Mouse (Mus musculus) cerebral cortex, adult 2 months (tissue): ENCODE results near the gene Ifnb1.

ENCODE experiments used
- WGBS: fragments of 180-500 bp; shearing (Covaris S2); methylation state at CpG from one replicate; pipeline ENCODE4 v1.1.7; 2018; 5-methylcytosine and 5-hydroxymethylcytosine counted together

Ifnb1 gene

DNA sequence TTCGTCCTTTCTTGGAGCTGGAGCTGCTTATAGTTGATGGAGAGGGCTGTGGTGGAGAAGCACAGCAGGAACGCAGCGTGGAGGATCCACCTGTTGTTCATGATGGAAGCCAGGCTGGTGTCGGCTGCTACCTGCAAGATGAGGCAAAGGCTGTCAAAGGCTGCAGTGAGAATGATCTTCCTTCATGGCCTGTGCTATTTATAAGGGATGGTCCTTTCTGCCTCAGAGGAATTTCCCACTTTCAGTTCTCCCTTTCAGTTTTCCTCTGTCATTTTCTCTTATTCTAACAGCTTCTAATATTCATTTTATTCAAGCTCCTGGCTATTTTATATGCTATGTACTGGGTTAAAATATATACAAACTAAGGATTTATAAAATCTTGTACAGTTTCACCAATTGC, at the start of gene Ifnb1:
Gene Ifnb1 (minus strand): TSS at position 101 of the 400 bp plus-strand sequence.
- 90% methylated on average over 4 of the region's 4 CpGs for WGBS

DNA sequence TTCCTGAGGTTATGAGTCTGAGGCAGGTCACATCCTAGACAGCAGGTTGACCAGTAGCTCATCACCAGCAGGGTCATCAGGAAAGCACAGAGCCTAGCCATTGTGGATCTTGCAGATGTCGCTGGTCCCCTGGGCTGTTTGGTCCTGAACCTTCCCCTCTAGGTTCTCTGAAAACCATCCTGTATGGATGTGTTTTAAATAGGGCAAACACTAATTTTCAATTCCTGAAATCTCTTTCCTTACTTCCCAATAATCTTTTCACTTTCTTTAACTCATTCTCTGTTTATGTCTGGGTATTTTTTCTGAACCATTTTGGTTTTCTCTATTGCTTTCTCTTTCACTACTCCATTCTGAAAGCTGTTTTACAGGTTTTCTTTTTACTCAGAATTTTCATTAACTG, 49.1 kb upstream of the Ifnb1 start, which contains the start of gene Ifna14:
Gene Ifna14 (minus strand): TSS at position 101 of the 400 bp plus-strand sequence.
- 81% methylated on average over 1 of the region's 1 CpGs for WGBS

DNA sequence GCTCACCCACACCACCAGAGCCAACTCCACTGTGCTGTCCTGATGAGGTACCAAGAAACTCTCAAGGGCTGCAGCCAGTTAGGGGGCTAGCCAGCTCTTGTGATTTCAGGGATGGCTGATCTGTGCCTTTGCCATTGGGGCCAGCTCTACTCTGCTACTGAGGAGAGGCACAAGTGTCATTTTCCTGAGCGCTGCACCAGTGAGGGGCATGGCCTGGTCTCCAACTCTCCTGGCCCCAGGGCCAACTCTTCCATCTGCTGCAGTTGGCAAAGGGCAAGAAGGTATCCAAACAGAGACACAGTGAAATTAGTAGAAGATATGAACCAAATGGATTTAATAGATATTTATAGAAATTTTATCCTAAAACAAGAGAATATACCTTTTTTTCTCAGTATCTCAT, 39.2 kb upstream of the Ifnb1 start:
- WGBS: 96% methylated on average over 1 of the region's 1 CpGs

DNA sequence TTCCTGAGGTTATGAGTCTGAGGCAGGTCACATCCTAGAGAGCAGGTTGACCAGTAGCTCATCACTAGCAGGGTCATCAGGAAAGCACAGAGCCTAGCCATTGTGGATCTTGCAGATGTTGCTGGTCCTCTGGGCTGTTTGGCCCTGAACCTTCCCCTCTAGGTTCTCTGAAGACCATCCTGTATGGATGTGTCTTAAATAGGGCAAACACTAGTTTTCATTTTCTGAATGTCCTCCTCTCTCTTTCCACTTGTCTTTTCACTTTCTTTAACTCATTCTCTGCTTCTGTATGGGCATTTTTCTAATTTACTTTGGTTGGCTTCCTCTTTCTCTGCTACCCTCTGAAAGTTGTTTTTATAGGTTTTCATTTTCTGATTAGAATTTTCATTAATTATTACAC, 35.6 kb upstream of the Ifnb1 start, which contains the start of gene Ifna15:
Gene Ifna15 (minus strand): TSS at position 101 of the 400 bp plus-strand sequence.

DNA sequence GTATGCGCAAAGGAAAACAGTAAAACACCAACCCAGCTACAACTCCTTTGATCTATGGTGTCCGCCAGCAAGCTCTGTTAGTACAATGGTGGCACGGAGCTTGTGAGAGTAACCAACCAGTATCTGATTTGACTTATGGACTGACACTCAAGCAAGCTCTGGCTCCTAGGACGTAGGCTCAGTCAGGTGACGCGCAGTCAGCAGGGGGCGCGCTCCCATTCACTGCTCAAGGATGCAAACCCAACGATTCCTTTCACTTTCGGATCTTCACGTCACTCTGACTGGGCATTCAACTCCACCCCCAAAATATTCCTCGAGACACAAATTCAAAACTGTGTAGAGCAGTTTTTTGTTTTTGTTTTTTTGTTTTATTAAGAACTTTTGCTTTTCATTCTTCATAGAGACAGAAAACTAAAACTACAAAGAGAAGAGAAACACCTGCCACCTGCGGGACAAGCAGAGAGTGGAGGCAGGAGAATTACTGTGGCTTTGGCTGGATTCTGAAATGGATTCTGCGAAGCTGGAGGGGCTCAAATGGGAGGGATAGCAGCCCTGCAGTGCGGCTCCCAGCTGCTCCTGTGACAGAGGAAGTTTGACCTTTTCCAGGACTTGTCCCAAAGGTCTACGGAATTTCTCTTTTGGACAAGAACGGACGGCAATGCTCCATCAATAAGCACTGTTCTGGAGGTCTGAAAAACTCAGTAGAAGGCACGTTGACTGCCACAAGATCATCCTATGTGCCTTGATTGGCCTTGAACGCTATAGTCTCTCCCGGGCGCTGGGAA, 27.8 kb upstream of the Ifnb1 start:
- 29% methylated on average over 22 of the region's 22 CpGs for WGBS

DNA sequence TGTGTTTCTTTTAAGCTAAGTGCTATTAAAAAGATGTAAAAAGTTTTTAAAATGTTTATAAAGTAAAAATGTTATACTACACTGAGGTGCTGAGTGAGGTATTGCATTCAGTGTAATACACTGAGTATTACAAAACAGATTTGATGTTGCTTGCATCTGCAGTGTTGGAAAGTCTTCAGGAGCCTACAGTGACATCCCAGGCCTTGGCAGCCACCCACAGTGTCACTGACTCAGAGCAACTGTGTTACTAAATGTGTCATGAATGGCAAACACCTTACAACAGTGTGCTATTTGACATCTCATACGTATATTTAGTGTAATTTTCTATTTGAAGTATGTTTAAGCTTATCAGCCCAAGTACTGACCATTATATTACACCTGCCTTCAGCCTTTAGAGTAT, 25.4 kb upstream of the Ifnb1 start:
- WGBS: 81% methylated on average over 1 of the region's 1 CpGs

DNA sequence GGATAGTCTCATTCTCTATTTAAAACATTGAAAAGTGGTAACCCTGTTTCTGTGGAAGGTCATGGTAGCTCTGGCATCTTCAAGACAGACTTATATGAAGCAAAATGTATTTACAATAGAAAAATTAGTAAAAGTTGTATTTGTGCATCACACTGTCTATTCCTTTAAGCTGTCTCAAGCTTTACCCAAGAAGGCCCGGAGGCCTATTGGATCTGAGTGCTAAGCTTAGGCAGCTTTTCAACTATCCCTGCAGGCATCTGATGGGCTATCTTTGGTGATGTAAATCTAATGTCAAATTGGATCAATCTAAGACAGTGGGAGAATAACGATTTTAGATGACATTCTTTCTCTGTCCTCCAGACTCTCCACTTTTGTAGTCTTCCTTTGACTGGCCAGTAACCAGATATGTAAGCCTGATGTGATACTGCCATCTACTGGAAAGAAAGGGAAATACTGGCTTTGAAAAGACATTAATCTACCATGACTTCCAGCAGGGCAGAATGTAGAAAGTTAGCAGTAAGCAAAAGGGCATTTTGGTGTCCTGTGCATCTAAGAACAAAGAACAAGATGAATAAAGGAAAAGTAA, 21.2 kb upstream of the Ifnb1 start:
- WGBS: 43% methylated on average over 2 of the region's 2 CpGs

DNA sequence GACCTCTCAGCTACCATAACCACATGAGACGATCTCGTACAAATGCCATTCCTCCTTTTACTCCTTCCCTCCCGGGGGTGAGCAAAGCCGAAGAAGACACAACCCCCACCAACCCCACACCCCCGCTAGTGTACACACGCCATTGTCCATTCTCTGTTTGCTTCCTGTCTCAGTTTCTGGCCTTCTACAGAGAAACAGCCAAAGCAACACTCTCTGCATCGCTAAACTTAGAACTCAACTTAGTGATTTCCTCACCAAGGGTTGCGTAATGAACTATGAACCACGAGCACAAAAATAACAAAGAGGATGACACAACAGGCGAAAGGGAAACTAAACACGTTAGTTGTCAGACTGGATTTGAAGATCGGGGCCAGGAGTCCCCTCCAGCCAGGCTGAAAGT, 14.8 kb upstream of the Ifnb1 start:
- 55% methylated on average over 12 of the region's 12 CpGs for WGBS

DNA sequence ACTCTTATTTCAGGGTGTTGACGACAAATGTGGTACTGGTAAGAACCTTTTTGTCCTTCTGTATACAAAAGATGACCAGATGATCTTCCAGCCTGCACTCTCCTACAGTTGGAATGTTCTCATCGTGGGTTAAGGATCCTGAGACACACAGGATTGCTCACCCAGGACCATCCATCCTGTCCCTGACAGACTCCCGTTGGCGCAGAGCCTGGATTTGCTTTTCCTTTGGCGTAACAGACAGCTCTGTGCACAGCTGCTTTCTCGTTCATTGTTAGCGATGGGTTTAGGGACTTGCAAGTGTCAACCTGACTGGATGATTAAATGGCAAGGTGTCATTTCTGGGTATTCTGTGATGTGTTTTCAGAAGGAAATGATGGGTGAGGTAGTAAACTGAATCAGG, 14.1 kb upstream of the Ifnb1 start:
- 82% methylated on average over 7 of the region's 7 CpGs for WGBS

DNA sequence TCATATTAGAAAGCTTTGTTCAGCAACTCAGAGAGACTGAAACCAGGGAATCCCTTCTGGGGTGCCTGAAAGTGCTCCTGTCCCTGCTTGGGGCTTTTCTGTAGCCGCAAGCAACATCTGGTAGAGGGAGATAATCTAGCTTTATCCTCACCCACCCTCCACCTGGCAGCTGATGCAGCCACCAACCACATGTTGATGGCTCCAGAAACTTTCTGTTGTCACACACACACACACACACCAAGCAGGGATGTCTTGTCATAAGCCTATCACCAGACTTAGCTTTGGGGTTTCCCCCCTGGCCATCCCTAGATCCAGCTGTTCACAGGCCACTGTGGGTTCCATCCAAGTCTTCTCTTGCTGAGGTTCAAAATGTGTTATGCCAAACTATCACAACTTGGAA, 13.2 kb upstream of the Ifnb1 start:
- WGBS: 100% methylated on average over 1 of the region's 1 CpGs

DNA sequence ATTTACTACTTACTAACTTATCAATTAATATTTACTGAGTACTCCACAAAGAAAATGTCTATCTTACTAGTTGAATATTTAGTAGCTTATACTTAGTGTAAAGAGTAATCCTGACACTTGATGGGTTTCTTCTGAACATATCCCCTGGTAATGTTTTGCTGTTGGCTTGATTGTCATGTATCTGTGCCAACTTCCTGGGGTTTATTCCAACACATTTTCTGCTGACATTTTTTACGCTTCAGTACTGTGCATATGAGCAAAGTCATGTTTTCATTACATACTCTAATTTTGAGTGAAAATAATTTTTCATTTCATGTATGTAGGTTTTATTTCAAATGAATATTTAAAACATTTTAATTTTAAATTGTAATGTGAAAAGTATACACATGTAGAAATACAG, 12.3 kb upstream of the Ifnb1 start:
- WGBS: 76% methylated on average over 1 of the region's 1 CpGs

DNA sequence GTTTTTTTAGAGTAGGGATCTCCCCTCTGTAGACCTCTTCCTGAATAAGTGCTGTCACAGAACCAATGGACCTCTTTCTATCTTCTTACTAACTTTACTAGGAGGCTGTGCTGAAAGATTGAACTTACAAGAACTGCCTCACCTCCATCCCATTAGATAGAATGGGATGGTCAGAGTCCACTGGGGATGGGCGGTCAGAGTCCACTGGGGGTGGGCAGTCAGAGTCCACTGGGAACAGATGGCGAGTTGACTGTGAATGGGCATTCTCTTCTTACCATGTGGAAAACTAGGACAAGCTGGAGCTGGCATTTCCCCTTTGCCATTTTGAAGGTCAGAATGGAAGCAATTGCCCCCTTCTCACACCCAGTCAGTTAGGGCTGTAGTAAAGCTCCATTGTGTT, 10.9 kb upstream of the Ifnb1 start:
- whole genome bisulfite sequencing: 95% methylated on average over 2 of the region's 2 CpGs

DNA sequence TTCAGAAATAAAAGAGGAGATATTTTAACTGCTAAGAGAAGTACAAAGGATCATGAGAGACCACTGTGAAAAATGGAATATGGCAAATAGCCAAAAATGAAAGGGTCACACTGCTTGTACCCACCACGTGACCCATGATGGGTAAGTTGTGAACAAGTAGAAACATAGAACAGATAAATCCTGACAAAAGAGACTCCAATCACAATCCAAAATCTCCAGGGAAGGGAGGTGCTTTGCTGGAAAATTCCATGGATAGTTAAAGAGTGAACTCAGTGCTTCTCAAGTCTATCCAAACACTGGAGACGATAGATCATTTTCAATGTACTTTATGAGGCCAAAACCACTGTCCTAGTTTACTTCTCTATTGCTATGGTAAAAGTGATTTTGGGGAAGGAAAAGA, 8.3 kb upstream of the Ifnb1 start:
- WGBS: 85% methylated on average over 2 of the region's 2 CpGs

DNA sequence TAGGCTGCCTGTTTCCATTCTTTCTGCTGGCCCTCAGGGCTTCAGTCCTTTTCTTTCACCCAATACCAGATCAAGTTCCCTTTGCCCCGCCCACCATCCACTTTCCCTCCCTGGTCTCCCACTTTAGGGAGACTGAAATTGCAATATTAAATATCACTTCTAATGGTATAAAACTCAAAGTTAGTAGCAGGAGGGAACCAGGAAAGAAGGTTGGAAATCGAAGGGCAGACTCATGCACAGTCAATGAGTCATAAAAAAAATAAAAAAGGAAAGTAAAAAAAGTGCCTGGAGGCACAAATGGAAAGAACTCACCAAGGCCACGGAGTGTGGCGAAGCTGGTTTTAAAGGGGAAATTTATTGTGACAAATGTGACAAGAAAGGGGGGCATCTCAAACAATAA, 7.7 kb upstream of the Ifnb1 start:
- 67% methylated on average over 4 of the region's 4 CpGs for WGBS

DNA sequence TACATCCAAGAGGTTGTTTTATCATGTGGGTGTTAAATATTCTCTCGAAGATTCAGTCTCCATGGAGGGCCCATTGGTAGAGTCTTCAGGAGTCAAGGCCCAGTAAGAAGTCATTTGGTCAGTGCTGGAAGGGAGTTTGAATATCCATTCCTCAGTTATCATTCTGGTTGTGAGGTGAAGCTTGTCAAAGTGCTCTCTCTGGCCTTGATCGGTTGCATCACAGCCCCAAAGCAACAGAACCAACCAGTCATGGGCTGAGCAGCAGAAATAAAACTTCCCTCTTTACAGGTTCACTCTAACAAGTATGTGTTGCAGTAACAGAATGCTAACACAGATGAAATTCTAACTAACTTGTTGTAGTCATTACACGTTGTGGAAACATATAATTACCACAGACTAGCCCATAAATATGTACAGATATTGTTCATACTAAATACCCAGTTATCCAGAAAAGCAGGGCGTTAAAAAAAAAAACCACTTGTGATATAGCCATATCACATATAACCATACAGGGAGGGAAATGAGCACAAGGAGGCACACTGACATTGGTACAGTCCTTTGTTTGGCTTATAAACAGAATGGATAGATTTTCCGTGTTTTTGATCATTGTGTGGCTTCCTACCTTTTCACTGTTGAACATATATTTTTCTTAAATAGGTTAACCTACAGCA, 3.9 kb upstream of the Ifnb1 start:
- WGBS: 92% methylated on average over 5 of the region's 5 CpGs

DNA sequence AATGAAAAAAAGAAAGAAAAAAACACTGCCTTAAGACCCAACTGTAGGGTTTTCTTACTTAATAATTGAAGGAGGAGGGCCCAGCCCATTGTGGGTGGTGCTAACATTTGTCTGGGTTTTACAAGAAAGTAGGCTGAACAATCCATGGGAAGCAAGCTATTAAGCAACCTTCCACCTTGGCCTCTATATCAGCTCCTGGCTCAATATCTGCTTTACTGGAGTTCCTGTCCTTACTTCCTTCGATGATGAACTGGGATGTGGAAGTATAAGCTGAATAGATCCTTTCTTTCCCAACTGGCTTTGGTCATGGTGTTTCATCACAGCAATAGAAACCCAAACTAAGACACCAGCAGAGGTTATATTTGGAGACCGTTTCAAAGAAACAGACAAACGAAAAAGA, 2.8 kb upstream of the Ifnb1 start:
- 84% methylated on average over 3 of the region's 3 CpGs for WGBS

DNA sequence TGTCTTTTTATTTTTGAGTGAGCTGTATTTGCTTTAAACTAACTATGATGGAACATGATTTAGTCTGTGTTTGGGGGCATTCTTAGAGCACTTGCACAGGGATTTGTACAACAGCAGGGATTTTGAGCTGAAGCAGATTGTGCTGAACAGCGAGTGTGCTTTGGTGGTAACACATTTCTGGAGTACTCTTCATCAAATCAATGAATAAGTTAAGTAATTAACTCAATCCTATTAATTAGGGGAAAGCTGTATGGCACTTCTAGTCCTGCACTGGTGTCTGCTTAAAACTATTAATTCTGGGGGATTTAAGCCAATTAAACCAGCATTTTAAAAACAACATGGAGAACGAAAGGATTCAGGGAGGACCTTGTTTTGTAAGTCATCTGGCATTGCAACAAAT, 4.6 kb downstream of the Ifnb1 start:
- WGBS: 73% methylated on average over 2 of the region's 2 CpGs

DNA sequence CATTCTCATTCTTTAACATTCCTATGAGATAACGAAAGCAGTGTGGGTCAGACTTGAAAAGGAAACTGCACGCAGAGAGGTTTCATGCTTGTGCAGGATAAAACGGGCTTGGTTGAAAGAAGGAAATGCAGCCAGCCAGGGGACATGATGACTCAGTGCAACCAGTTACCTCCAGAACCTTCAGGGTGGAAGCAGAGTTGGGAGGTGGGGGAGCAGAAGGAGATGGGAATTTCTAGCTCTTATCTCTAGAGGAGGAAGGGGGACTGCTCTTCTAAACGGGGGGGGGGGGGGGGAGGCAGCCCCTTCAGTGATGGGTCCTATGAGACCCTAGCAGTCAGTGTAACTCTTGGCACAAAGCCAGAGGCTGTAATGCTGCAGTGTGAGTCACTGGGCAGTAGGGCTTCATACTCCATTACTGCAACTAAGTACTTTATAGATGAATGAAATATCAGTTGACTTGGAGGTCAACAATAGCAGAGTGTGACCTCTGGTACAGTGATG, 6.8 kb downstream of the Ifnb1 start:
- WGBS: 14% methylated on average over 4 of the region's 4 CpGs

DNA sequence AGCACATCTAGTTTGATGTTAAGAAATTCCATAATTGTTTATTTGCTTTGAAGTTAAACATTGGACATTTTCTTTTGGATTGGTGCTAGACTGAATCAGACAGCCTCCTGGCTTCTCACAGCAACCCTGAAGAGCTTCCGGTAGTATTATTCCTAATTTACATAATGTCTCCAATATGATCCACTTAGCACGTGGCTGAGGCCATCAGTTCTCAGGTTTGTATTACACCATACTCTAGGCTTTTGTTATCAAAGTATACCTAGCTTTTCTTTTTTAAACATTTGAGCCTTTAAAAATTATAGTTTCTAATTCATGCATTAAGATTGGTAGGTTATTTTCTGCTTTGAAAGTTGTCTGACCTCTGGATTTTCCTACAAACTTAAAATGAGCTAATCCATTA, 7.3 kb downstream of the Ifnb1 start:
- 40% methylated on average over 2 of the region's 2 CpGs for WGBS

DNA sequence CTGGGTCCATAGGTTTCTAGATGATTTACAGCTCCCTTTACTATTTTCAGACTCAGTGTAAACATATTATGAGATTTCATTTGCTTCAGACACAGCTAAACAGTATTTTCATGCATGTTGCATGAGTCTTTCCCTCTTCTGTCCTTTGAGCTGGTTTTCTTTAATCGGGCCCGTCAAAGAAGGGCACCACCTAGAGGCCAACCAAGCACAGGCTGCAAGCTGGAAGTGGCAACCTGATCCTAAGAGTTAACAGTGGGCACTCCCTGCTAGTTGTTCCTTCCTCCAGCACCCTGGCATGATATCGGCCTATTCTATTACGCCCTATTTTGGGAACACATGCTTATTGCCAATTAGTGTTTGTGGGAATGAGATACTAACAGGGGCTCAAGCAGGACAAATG, 8.2 kb downstream of the Ifnb1 start:
- WGBS: 33% methylated on average over 4 of the region's 4 CpGs

DNA sequence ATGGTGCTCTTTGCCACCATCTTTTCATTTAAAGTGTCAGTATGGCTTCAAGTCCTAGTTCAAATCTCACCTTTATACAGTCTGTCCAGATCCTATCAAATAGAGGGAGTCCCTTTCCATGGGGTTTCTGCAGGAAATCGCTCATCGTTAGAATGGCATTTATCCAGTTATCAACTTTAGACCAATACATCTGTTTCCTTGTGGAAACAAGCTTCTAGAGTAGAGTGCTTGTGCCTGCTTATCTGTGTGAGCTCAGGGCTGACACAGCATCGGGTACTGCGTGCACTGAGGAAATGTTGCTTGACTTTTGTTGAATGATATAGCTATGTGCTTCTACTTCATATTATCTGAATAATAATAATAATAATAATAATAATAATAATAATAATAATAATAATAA, 8.8 kb downstream of the Ifnb1 start:
- 95% methylated on average over 4 of the region's 4 CpGs for WGBS

DNA sequence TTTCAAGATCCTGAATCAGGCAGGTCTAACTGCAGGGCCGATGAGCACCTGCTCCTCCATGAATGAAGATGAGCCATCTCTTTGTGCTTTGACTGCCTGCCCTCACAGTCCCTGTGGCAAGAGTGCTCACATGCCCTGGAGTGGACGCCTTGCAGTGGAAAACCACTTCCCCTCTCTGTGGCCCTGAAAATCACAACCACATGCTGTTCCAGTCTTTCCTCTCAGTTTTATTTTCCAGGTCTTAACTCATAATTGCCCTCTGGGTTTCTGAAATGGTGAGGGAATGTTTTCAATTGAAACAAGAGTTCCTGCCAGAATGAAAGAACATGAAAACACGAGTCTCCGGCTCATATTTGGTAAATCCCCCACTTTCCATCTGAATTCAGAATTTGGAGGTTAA, 18.8 kb downstream of the Ifnb1 start:
- 69% methylated on average over 4 of the region's 4 CpGs for WGBS

DNA sequence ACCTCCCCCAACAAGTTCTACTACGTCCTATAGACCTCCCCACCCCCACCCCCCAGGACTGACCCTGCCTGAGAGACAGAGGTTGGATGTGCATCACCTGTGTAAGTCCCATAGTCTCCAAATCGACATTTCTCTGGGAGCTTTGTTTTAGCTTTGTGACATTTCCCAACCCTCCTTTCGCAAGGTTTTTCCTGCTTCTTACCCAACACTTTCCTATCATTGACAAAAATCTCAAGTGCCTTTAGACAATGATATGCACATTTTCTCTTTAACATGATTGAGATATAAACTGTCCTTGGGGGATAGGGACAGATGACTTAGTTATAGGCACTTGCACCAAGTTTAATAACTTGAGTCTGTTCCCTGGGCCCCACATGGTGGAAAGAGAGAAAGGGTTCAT, 21.3 kb downstream of the Ifnb1 start:
- WGBS: 90% methylated on average over 3 of the region's 3 CpGs
